Mouse (Mus musculus) CH12F3 (cell line): ENCODE results near the gene Ylpm1.

Experiments
- in situ Hi-C: fragments of 300-500 bp; cut with MboI; formaldehyde crosslinking; loops from 2 replicates; pipeline ENCODE4 v1.14.3; 2020; ENCODE audit warnings: low sequenced_read_pairs

The Ylpm1 gene

DNA sequence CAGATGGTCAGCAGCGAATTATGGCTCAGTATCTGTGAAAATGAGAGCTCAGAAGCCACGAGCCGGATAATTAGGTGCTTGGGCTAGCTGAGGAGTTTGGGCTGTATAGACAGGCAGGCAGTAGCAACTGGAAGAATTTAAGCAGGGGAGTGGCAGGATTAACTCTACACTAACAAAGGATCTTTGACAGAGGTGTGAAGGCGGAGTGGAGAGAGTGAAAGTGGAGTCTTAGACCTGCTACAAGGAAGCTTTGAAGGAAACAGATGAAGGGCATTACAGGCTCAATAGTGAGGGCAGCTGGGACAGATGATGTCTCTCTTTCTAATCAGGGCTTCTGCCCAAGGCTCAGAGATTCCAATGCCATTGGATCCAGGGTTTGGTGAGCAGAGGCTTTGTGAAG, 113.3 kb downstream of the Ylpm1 start:
- in situ Hi-C loops: no loop called here

DNA sequence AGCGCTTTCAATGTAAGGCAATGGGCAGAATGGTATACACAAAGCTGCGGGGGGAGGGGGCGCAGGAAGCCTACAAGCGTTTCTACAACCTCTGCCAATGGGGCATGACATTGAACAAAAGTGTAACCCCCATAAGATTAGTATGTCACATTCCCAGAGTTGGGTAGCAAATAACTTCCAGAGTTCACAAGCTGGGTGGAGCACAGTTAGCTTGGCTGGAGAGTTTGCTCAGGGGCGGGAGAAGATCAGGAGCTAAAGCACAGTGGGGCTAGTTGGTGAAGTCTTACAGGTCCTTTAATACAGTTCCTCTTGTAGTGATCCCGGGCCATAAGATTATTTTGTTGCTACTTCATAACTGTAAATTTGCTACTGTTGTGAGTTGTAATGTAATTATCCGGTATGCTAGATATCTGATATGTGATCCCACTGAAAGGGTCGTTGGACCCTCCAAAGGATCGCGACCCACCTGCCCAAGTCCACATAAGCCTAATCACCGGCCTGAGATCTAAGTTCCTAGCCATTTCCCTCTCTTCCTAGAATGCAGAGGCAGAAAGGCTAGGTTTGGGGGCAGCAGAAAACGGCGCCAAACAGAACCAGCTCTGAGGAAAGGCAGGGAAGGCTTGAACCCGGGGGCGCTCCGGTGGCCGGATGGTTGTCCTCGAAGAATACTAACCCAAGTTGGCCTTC, 114.0 kb downstream of the Ylpm1 start:
- in situ Hi-C loops: no loop called here

DNA sequence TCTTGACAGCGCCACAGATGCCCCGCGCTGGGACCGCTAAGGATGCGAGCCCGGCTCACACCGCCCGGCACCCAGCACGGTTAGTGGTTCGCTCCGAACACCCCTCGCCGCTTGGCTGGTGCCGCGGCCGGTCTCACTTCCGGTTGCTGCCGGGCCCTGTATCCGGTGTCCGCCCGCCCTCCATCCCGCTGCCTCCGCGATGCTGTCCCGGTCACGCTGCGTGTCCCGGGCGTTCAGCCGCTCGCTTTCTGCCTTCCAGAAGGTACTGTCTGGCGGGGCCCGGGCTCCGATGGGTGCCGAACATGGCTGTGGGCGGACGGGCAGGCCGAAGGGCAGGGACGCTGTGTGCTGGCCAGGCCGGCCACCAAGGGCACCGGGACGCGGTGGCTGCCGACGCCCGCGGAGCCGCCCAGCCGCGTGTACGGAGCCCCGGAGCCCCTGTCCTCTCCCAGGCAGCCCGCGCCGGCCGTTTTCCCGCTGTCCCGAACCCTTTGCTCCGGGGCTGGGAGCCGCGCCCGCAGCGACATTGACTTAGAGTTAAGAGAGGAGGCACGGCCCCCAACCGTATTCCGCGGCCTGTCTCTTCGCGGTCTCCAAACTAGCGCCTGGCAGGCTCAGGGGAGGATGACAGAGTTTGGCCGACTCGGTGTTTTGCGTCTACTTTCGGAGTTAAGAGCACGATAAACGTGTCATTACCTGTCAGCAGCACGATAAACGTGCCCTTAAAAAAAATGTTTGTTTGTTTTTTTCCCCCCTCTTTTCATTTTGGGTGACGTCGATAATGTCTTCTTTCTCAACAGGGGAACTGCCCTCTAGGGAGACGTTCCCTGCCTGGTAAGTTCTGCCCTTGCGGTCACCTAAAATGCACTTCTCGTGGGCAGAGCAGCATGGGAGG, 114.8 kb downstream of the Ylpm1 start, which contains the start of the genes Prox2 and Dlst:
Gene Prox2, minus strand, starts transcription at position 62 of the 895 bp plus-strand sequence.
Gene Dlst, plus strand, starts transcription at position 136 of the 895 bp plus-strand sequence.
- in situ Hi-C loops: no loop called here

DNA sequence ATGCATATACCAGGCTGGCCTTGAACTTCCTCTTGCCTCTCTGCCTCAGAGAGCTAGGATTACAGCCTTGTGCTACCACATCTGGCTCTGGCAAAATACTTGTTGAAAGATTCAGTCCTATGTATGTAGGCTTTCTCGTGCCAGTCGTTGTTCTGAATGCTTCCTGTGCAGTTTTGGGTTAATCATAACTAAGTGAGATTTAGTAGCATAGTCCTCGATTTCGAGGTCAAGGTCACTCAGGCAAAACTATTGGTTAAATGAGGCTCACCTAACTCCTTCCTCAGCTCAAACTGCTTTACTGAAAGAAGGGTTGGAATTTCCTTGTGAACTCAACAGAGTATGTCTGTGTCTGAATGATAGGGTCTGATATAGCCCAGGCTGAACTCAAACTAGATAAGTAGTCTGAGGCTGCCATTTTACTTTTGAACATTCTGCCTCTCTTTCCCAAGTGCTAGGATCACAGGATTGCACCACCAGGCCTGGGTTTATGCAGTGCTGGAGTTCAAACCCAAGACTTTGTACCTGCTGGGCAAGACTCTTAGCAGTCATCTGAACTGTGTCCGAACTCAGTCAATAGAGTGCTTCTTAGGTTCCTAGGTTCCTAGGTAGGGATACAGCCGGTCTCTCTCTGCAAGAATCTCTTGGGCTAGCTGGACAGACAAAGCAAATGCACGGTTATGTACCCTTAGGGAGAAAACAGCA, 116.6 kb downstream of the Ylpm1 start:
- in situ Hi-C loops: no loop called here

DNA sequence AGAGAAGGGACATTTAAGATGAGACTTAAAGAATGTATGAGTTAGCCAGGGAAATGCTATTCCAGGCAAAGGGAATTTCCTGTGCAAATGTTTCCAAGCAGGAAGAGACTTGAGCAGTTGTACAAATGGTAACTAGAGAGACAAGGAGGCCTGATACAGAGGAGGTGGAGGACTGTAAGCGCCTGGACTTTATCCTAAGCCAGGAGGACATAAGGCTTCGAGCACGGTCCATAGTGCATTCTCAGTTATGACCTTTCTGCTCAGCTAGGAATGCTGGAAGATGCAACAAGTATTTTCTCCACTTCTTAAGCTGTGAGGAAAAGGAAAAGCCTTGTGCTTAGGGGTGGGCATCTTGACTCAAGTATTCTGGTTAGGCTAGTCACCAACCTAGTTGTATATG, 117.2 kb downstream of the Ylpm1 start:
- in situ Hi-C loops: no loop called here

DNA sequence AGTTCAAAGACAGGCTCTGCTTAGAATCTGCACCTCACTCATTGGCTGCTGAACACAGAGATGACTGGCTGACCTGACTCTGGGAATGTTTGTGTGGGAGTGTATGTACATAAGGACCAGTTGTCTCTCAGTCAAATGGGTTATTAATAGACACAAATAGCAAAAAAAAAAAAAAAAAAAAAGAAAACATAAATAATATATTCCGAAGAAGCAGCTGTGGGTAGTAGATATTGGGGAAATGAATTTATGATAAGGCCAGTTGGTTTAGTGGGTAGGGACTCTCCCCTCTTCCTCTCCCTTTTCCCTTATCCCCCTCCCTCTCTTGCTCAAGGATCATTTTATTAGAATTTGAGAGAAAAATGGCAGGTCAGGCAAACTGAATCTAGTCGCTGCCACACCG, 117.8 kb downstream of the Ylpm1 start:
- in situ Hi-C loops: no loop called here

DNA sequence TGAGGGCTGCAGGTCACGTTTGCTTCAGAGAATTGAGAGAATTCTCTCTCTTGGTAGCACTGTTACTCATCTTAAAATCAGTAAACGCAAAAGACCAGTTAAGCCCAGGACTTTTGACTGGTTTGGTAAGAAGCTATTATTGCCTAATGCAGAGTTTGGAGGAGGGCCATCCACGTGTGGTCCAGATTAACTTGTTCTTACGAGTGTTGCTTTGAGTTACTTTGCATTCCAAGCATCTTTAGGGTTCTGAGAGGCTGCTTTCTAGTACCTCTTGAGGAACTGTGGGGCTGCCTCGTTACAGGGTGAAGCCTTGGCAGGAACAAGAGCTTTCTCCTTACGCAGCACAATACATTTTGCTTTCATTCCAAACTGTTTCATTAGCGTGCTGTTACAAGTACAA, 119.6 kb downstream of the Ylpm1 start:
- in situ Hi-C loops: no loop called here
